In the genomic region with DNA sequence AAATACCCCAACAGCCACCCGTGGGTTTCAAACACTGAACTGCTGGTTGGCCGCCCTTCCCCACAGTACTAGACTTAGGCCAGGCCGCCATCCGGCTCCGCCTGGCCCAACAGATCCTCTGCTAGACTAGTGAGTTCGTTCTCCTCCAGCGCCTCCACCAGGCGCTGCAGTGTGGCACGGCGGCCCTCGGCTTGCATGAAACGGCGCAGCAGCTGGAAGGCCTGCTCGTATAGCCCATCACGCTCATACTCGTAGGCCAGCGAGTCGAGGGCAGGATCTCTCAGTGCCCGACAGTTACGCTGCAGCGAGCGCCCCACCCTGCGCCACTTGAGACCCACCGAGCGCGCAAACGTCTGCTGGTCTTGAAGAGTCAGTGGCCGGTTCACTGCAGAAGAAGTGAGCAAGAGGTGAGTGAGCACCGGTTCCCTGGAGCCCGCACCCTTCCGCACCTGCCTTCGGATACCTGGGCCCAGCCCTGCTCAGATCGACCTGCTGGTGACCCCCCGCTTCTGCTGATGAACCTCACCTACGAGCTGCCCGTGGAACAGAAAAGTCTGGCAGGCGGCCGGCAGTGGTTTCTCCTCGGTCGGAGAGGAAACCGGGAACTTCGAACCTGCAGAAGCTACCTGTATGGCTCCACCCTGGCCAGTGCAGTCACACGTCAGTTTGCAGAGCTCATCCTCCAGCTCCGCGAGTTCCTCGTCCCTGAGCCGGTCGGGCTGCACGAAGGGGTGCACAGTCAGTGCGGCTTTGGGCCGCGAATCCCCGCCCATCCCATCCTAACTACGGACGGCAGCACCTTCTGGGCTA, we compare ENCODE assay signal across 8 mouse cellular contexts. TPM values are rescaled to one million over a fixed set of nuclear protein-coding genes. Genes with fewer than 3 reads are reported as not detected.
DNase-seq lines count a peak whose midpoint lies in the region; ATAC-seq and TF ChIP-seq lines count a peak whose summit lies in the region.

No protein-coding gene starts in this region.

- no peak for DNase-seq in heart, adult 18-20 months
- DNase-seq in forebrain, embryonic 11.5 days (ENCODE audit: low spot score): peak; percentile 74
- DNase-seq in limb, embryonic 14.5 days (ENCODE audit: low spot score): no peak
- DNase-seq in gastrocnemius, postnatal 10 days: no peak

- peak overlapping the region; percentile 86 for H3K4me2 ChIP-seq in heart, embryonic 13.5 days
- peak overlapping the region; percentile 78 for H3K4me2 ChIP-seq in forebrain, embryonic 11.5 days (ENCODE audit: low read depth, low read length, severe bottlenecking)
- H3K4me2 ChIP-seq in limb, embryonic 14.5 days (replicated peaks; ENCODE audit: low read depth, low read length, severe bottlenecking): peak overlapping the region; percentile 72
- peak overlapping the region; percentile 68 for H3K4me2 ChIP-seq in midbrain, embryonic 16.5 days (ENCODE audit: low read length)

- no peaks in the 10 kb centered on the region for H3K9me3 ChIP-seq in heart, embryonic 13.5 days
- H3K9me3 ChIP-seq in forebrain, embryonic 11.5 days (ENCODE audit: control insufficient read depth, low read length): no peaks in the 10 kb centered on the region
- H3K9me3 ChIP-seq in limb, embryonic 14.5 days (ENCODE audit: control insufficient read depth, low read length): no peaks in the 10 kb centered on the region; the same call in 1 of the 2 replicates
- no peaks in the 10 kb centered on the region for H3K9me3 ChIP-seq in midbrain, embryonic 16.5 days (replicated peaks; ENCODE audit: control insufficient read depth, low read length, poor library complexity, severe bottlenecking)

- no peak for ATAC-seq in heart, embryonic 13.5 days (ENCODE audit: extremely low read depth, insufficient number of reproducible peaks, low FRiP score, low TSS enrichment)
- peak; percentile 46 for ATAC-seq in forebrain, embryonic 11.5 days (replicated peaks; ENCODE audit: low FRiP score)
- no peak for ATAC-seq in limb, embryonic 14.5 days (ENCODE audit: low FRiP score, low read depth)
- peak; percentile 21 for ATAC-seq in midbrain, embryonic 16.5 days
- ATAC-seq in inflammation-experienced regulatory T-cells, adult 6 months: no peak

- TF ChIP-seq CTCF in bone marrow macrophage, adult 2 months (IDR thresholded peaks at IDR 0.05; ENCODE audit: low read depth, low read length): no peak

- peaks cover 78% of the 10 kb centered on the region for H3K27me3 ChIP-seq in heart, embryonic 13.5 days (replicated peaks)
- H3K27me3 ChIP-seq in forebrain, embryonic 11.5 days (ENCODE audit: control insufficient read depth, insufficient read depth, low read length): peaks cover 60% of the 10 kb centered on the region
- H3K27me3 ChIP-seq in limb, embryonic 14.5 days (ENCODE audit: control insufficient read depth, insufficient read depth, low read length): peaks cover 55% of the 10 kb centered on the region
- H3K27me3 ChIP-seq in midbrain, embryonic 16.5 days (ENCODE audit: control insufficient read depth, insufficient read depth, low read depth, low read length): peaks cover 59% of the 10 kb centered on the region

- H3K4me1 ChIP-seq in heart, embryonic 13.5 days: peaks cover 39% of the 10 kb centered on the region
- peaks cover 26% of the 10 kb centered on the region for H3K4me1 ChIP-seq in bone marrow macrophage, adult 2 months (ENCODE audit: control insufficient read depth, insufficient read depth, low read length)
- peaks cover 17% of the 10 kb centered on the region for H3K4me1 ChIP-seq in forebrain, embryonic 11.5 days (replicated peaks; ENCODE audit: control insufficient read depth, insufficient read depth, low read length)
- H3K4me1 ChIP-seq in limb, embryonic 14.5 days (ENCODE audit: control insufficient read depth, insufficient read depth, low read length): peaks cover 21% of the 10 kb centered on the region
- H3K4me1 ChIP-seq in midbrain, embryonic 16.5 days (ENCODE audit: control insufficient read depth, insufficient read depth, low read length): peaks cover 11% of the 10 kb centered on the region

- H3K36me3 ChIP-seq in heart, embryonic 13.5 days: no peaks in the 10 kb centered on the region
- no peaks in the 10 kb centered on the region for H3K36me3 ChIP-seq in forebrain, embryonic 11.5 days (ENCODE audit: control insufficient read depth, insufficient read depth, low read length)
- no peaks in the 10 kb centered on the region for H3K36me3 ChIP-seq in limb, embryonic 14.5 days (ENCODE audit: control insufficient read depth, insufficient read depth, low read length)
- no peaks in the 10 kb centered on the region for H3K36me3 ChIP-seq in midbrain, embryonic 16.5 days (ENCODE audit: control insufficient read depth, insufficient read depth, low read length)

- H3K4me3 ChIP-seq in heart, embryonic 13.5 days: peak overlapping the region; percentile 55
- peak overlapping the region; percentile 55 for H3K4me3 ChIP-seq in bone marrow macrophage, adult 2 months (ENCODE audit: insufficient read depth, low read length)
- H3K4me3 ChIP-seq in forebrain, embryonic 11.5 days (ENCODE audit: low read depth, low read length): peak overlapping the region; percentile 34
- peak overlapping the region; percentile 38 for H3K4me3 ChIP-seq in limb, embryonic 14.5 days (replicated peaks; ENCODE audit: low read length)
- peak overlapping the region; percentile 36 for H3K4me3 ChIP-seq in midbrain, embryonic 16.5 days (ENCODE audit: low read depth, low read length)

- TF ChIP-seq POLR2A in bone marrow macrophage, adult 2 months (IDR thresholded peaks at IDR 0.05; ENCODE audit: borderline replicate concordance, low read depth, low read length): no peak
- TF ChIP-seq POLR2A in limb, embryonic 14.5 days (IDR thresholded peaks at IDR 0.05; ENCODE audit: borderline replicate concordance, extremely low read depth, insufficient read depth, insufficient read length): no peak

- WGBS in heart, embryonic 13.5 days: 6% methylated on average over 55 of the region's 55 CpGs
- 2% methylated on average over 55 of the region's 55 CpGs for WGBS in forebrain, embryonic 11.5 days
- WGBS in limb, embryonic 14.5 days: 3% methylated on average over 55 of the region's 55 CpGs
- 2% methylated on average over 55 of the region's 55 CpGs for WGBS in midbrain, embryonic 16.5 days

- H3K9ac ChIP-seq in heart, embryonic 13.5 days: peak overlapping the region; percentile 55
- peak overlapping the region; percentile 35 for H3K9ac ChIP-seq in forebrain, embryonic 11.5 days (ENCODE audit: low read length)
- H3K9ac ChIP-seq in limb, embryonic 14.5 days (ENCODE audit: low read depth, low read length, severe bottlenecking): 0 out of 2 replicates have a peak overlapping the region, but pooled peaks have one; percentile 36
- peak overlapping the region; percentile 47 for H3K9ac ChIP-seq in midbrain, embryonic 16.5 days (ENCODE audit: low read depth, low read length)

- H3K27ac ChIP-seq in heart, embryonic 13.5 days (replicated peaks): no peak overlapping the region
- H3K27ac ChIP-seq in bone marrow macrophage, adult 2 months (ENCODE audit: insufficient read depth, low read depth, low read length): no peak overlapping the region
- H3K27ac ChIP-seq in forebrain, embryonic 11.5 days (ENCODE audit: low read depth, low read length): no peak overlapping the region
- H3K27ac ChIP-seq in limb, embryonic 14.5 days (replicated peaks; ENCODE audit: low read depth, low read length): no peak overlapping the region
- H3K27ac ChIP-seq in midbrain, embryonic 16.5 days (ENCODE audit: low read length): no peak overlapping the region

RNA-seq across cellular contexts. Expression of gene B3gnt9, which starts 4.2 kb away (rescaled TPM):
- polyA plus RNA-seq in heart, embryonic 13.5 days (2015; fragmentation: Nextera tagmentation; extraction: Ambion mirVana): 11.8 and 14.5 TPM in 2 replicates
- total RNA-seq in heart, adult 18-20 months (2021): 1 to 10 TPM; 3.3 TPM
- 1.1 and 1.6 TPM in 2 replicates for polyA plus RNA-seq in bone marrow macrophage, adult 2 months (2012; ENCODE audit: insufficient read depth, insufficient read length, missing spikeins)
- 2.9 and 4.3 TPM in 2 replicates for polyA plus RNA-seq in forebrain, embryonic 11.5 days (2014; fragmentation: Nextera tagmentation; extraction: Ambion mirVana)
- polyA plus RNA-seq in limb, embryonic 14.5 days (2012; rRNA removed): 40.8 and 52.7 TPM in 2 replicates
- 38.9 and 42.9 TPM in 2 replicates for polyA plus RNA-seq in limb, embryonic 14.5 days (2014; fragmentation: Nextera tagmentation; extraction: Ambion mirVana)
- polyA plus RNA-seq in midbrain, embryonic 16.5 days (2015; fragmentation: Nextera tagmentation; extraction: Ambion mirVana): 5.8 and 8.9 TPM in 2 replicates
- polyA plus RNA-seq in inflammation-experienced regulatory T-cells, adult 6 months (2017; shearing (Covaris generic)): under 1 TPM; 0.51 to 0.97 (median 0.87) TPM
- 1 to 10 TPM; 8.6 to 9.9 TPM for total RNA-seq in gastrocnemius, postnatal 10 days (2021)

RNA-seq across cellular contexts. Expression of gene Tradd, which starts 5.3 kb away (rescaled TPM):
- polyA plus RNA-seq in heart, embryonic 13.5 days (2015; fragmentation: Nextera tagmentation; extraction: Ambion mirVana): 18.3 and 18.8 TPM in 2 replicates
- 1 to 10 TPM; 4.9 to 5.8 TPM for total RNA-seq in heart, adult 18-20 months (2021)
- polyA plus RNA-seq in bone marrow macrophage, adult 2 months (2012; ENCODE audit: insufficient read depth, insufficient read length, missing spikeins): 23.6 and 26.2 TPM in 2 replicates
- 12.0 and 12.5 TPM in 2 replicates for polyA plus RNA-seq in forebrain, embryonic 11.5 days (2014; fragmentation: Nextera tagmentation; extraction: Ambion mirVana)
- 12.8 and 13.6 TPM in 2 replicates for polyA plus RNA-seq in limb, embryonic 14.5 days (2012; rRNA removed)
- 26.2 and 26.3 TPM in 2 replicates for polyA plus RNA-seq in limb, embryonic 14.5 days (2014; fragmentation: Nextera tagmentation; extraction: Ambion mirVana)
- polyA plus RNA-seq in midbrain, embryonic 16.5 days (2015; fragmentation: Nextera tagmentation; extraction: Ambion mirVana): 12.8 and 14.0 TPM in 2 replicates
- 10 to 100 TPM; 54.1 to 78.8 (median 58.2) TPM for polyA plus RNA-seq in inflammation-experienced regulatory T-cells, adult 6 months (2017; shearing (Covaris generic))
- total RNA-seq in gastrocnemius, postnatal 10 days (2021): 1 to 10 TPM; 3.3 to 4.4 TPM

RNA-seq across cellular contexts. Expression of gene Fbxl8, which starts 5.3 kb away (rescaled TPM):
- 3.2 and 3.3 TPM in 2 replicates for polyA plus RNA-seq in heart, embryonic 13.5 days (2015; fragmentation: Nextera tagmentation; extraction: Ambion mirVana)
- total RNA-seq in heart, adult 18-20 months (2021): 1 to 10 TPM; 2.9 to 3.0 TPM
- polyA plus RNA-seq in bone marrow macrophage, adult 2 months (2012; ENCODE audit: insufficient read depth, insufficient read length, missing spikeins): 6.5 and 6.8 TPM in 2 replicates
- polyA plus RNA-seq in forebrain, embryonic 11.5 days (2014; fragmentation: Nextera tagmentation; extraction: Ambion mirVana): 0.53 and 0.69 TPM in 2 replicates
- 4.0 and 5.6 TPM in 2 replicates for polyA plus RNA-seq in limb, embryonic 14.5 days (2012; rRNA removed)
- 2.9 and 3.7 TPM in 2 replicates for polyA plus RNA-seq in limb, embryonic 14.5 days (2014; fragmentation: Nextera tagmentation; extraction: Ambion mirVana)
- polyA plus RNA-seq in midbrain, embryonic 16.5 days (2015; fragmentation: Nextera tagmentation; extraction: Ambion mirVana): 0.82 and 1.1 TPM in 2 replicates
- 10 to 100 TPM; 18.5 to 24.7 (median 18.5) TPM for polyA plus RNA-seq in inflammation-experienced regulatory T-cells, adult 6 months (2017; shearing (Covaris generic))
- 1 to 10 TPM in 1 of 2 experiments, under 1 TPM in 1; 0.85 to 1.6 TPM for total RNA-seq in gastrocnemius, postnatal 10 days (2021)

RNA-seq across cellular contexts. Expression of gene Hsf4, which starts 10.5 kb away (rescaled TPM):
- 0.15 TPM in 1 of 2 replicates, not detected in the other for polyA plus RNA-seq in heart, embryonic 13.5 days (2015; fragmentation: Nextera tagmentation; extraction: Ambion mirVana)
- 1 to 10 TPM; 4.6 to 4.7 TPM for total RNA-seq in heart, adult 18-20 months (2021)
- 4.7 and 5.0 TPM in 2 replicates for polyA plus RNA-seq in bone marrow macrophage, adult 2 months (2012; ENCODE audit: insufficient read depth, insufficient read length, missing spikeins)
- not detected in 2 replicates for polyA plus RNA-seq in forebrain, embryonic 11.5 days (2014; fragmentation: Nextera tagmentation; extraction: Ambion mirVana)
- 0.47 and 0.62 TPM in 2 replicates for polyA plus RNA-seq in limb, embryonic 14.5 days (2012; rRNA removed)
- 0.14 TPM in 1 of 2 replicates, not detected in the other for polyA plus RNA-seq in limb, embryonic 14.5 days (2014; fragmentation: Nextera tagmentation; extraction: Ambion mirVana)
- polyA plus RNA-seq in midbrain, embryonic 16.5 days (2015; fragmentation: Nextera tagmentation; extraction: Ambion mirVana): 0.35 and 0.40 TPM in 2 replicates
- polyA plus RNA-seq in inflammation-experienced regulatory T-cells, adult 6 months (2017; shearing (Covaris generic)): under 1 TPM in 1 of 3 experiments, not detected in 2; 0.34 TPM
- total RNA-seq in gastrocnemius, postnatal 10 days (2021): under 1 TPM; 0.42 to 0.70 TPM

RNA-seq across cellular contexts. Expression of gene Nol3, which starts 16.8 kb away (rescaled TPM):
- polyA plus RNA-seq in heart, embryonic 13.5 days (2015; fragmentation: Nextera tagmentation; extraction: Ambion mirVana): 2.5 and 2.7 TPM in 2 replicates
- 10 to 100 TPM; 22.1 to 25.7 TPM for total RNA-seq in heart, adult 18-20 months (2021)
- polyA plus RNA-seq in bone marrow macrophage, adult 2 months (2012; ENCODE audit: insufficient read depth, insufficient read length, missing spikeins): 0.23 TPM in 1 of 2 replicates, not detected in the other
- 1.6 and 2.1 TPM in 2 replicates for polyA plus RNA-seq in forebrain, embryonic 11.5 days (2014; fragmentation: Nextera tagmentation; extraction: Ambion mirVana)
- 2.0 and 2.3 TPM in 2 replicates for polyA plus RNA-seq in limb, embryonic 14.5 days (2012; rRNA removed)
- polyA plus RNA-seq in limb, embryonic 14.5 days (2014; fragmentation: Nextera tagmentation; extraction: Ambion mirVana): 2.3 and 3.3 TPM in 2 replicates
- polyA plus RNA-seq in midbrain, embryonic 16.5 days (2015; fragmentation: Nextera tagmentation; extraction: Ambion mirVana): 4.5 and 4.7 TPM in 2 replicates
- polyA plus RNA-seq in inflammation-experienced regulatory T-cells, adult 6 months (2017; shearing (Covaris generic)): under 1 TPM in 1 of 3 experiments, not detected in 2; 0.26 TPM
- 10 to 100 TPM; 22.3 to 22.8 TPM for total RNA-seq in gastrocnemius, postnatal 10 days (2021)

Comparison
In these comparisons a context has a peak if more than half of its experiments do, and no peak if none do; other contexts are left out.
1. ATAC-seq: peak in forebrain, embryonic 11.5 days (single experiment) and midbrain, embryonic 16.5 days (single experiment); none in heart, embryonic 13.5 days (single experiment), limb, embryonic 14.5 days (single experiment) and inflammation-experienced regulatory T-cells, adult 6 months (single experiment).
2. Peak in every context shown above with its lines, with median percentiles within 50 percentile points of each other: H3K4me2 ChIP-seq, H3K4me3 ChIP-seq and H3K9ac ChIP-seq.